Mouse (Mus musculus) bone marrow macrophage, adult 2 months (primary cell): ENCODE measurements around the gene Syk. TPM values are rescaled to one million over a fixed set of nuclear protein-coding genes. Genes with fewer than 3 reads are reported as not detected.

Experiments
- H3K27ac ChIP-seq: 2 replicates; pipeline ENCODE4 v1.5.1; 2012; ENCODE audit warnings: low read depth, low read length; ENCODE audit not compliant: insufficient read depth
- H3K4me1 ChIP-seq: 2 replicates; pipeline ENCODE4 v1.6.1; 2012; ENCODE audit warnings: low read length; ENCODE audit not compliant: control insufficient read depth, insufficient read depth
- H3K4me3 ChIP-seq: 2 replicates; pipeline ENCODE4 v1.5.1; 2012; ENCODE audit warnings: mild to moderate bottlenecking, low read length, moderate library complexity; ENCODE audit not compliant: insufficient read depth
- CTCF ChIP-seq: IDR thresholded peaks from 2 replicates; pipeline ENCODE4 v1.5.1; 2012; ENCODE audit warnings: low read depth, mild to moderate bottlenecking, low read length, moderate library complexity
- POLR2A ChIP-seq: IDR thresholded peaks from 2 replicates; pipeline ENCODE4 v1.6.1; 2012; ENCODE audit warnings: mild to moderate bottlenecking, low read depth, low read length, borderline replicate concordance
- polyA plus RNA-seq: library from polyadenylated mRNA; stranded (reverse); fragments of >200 nt; gene quantifications from 2 replicates; pipeline ENCODE4 v1.2.4, GENCODE M21; 2012; ENCODE audit not compliant: missing spikeins, insufficient read depth, insufficient read length

Syk gene
- polyA plus RNA-seq, 1 experiment: 184 TPM

DNA sequence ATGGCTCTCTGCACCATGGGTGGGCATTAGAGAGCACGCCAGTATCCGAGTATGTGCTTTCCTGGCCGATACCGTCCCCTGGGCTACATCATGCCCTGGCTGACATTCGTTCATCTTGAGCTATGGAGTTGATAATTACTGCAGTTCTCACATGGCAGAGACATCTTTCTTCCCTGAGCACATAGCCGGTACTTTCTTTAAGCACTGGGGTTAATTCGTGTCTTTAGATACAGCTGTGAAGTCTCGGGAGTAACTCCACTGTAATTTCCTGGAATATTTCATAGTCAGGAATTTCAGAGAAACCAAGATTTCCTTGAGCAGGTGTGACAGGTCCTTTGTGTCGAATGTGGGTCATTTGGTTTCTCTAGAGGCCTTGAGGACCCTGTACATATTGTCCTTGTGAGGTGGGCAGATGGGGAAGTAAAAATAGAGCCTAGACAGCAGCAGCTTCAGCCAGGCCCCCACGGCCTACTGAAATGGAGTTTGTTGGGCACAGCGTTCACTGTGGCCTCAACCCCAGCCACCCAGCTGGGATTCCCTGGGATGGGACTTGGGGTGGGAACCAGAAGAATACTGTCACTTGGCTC lies 14.2 kb downstream of the Syk start:
- TF ChIP-seq POLR2A (no peak), CTCF (no peak)
- peak overlapping the region; percentile 72 for H3K4me3 ChIP-seq
- H3K27ac ChIP-seq: peak overlapping the region; percentile 95
- H3K4me1 ChIP-seq: peaks cover 47% of the 10 kb centered on the region

DNA sequence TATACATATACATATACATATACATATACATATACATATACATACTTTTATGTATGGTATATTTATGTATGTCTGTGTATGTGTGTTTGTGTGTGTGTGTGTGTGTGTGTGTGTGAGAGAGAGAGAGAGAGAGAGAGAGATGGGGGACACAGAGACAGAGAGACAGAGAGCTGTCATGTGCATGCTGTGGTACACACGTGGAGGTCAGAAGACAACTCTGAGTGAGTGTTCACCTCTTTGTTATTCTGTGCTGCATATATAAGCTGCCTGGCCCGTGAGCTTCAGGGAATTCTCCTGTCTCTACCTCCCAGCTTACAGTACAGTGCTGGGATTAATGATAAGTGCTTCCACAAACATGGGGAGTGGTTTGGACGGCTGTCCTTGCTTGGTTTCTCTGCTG lies 15.3 kb downstream of the Syk start:
- TF ChIP-seq CTCF (no peak), POLR2A (no peak)
- H3K27ac ChIP-seq: no peak overlapping the region
- peak overlapping the region; percentile 16 for H3K4me3 ChIP-seq
- peaks cover 56% of the 10 kb centered on the region for H3K4me1 ChIP-seq

DNA sequence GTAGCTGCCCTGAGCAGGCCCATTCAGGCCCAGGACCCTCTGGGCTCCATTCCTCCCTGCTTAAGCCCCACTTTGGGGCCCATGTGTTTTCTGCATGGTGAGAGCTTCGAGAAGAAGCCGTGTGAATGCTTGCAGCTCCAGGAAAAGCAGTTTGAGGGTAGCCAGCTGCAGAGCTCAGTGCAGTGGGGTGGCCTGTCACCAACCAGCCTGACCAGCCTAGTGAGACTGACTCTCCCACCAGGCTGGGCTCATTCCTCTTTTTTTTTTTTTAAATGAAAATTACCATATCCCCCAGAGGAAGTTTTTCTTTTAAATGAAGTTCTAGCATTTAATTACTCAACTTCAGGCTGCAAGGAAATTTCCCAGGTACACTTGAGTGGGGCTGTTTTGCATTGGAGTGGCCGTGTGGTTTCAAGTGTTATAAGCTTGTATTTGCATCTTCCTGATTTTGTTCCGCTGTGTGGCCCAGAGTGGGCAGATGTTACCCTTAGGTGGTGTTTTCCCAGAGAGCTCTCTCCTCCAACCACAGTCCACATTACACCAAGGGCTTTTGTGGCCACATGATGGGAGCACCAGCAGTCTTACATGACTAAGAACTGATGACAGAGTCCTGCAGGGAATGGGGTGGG lies 17.2 kb downstream of the Syk start:
- peaks cover 64% of the 10 kb centered on the region for H3K4me1 ChIP-seq
- TF ChIP-seq POLR2A: no peak
- TF ChIP-seq CTCF: no peak
- peak overlapping the region; percentile 65 for H3K27ac ChIP-seq
- H3K4me3 ChIP-seq: no peak overlapping the region

DNA sequence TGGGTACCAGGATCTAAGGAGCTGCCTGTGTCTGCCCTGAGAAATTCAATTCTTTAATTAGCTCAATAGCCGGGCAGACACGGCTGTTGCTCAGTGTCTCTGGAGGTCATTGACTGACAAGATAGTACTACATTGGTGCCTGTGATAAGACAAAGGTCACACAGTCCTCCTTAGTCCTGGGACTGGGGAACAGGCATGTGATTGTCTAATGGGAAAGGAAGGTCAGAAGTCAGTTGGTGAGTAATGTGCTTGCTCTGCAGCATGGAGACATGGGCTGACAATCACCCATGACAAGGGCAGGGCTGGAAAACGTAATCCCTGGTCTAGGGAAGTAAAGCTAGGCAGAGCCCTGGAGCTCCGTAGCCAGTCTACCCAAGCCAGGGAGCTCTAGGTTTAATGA lies 19.8 kb downstream of the Syk start:
- Histone ChIP-seq H3K4me1 (peaks cover 59% of the 10 kb centered on the region), H3K27ac (peak overlapping the region; percentile 70), H3K4me3 (peak overlapping the region; percentile 42; the same call in 1 of the 2 replicates)
- TF ChIP-seq POLR2A (no peak), CTCF (no peak)

DNA sequence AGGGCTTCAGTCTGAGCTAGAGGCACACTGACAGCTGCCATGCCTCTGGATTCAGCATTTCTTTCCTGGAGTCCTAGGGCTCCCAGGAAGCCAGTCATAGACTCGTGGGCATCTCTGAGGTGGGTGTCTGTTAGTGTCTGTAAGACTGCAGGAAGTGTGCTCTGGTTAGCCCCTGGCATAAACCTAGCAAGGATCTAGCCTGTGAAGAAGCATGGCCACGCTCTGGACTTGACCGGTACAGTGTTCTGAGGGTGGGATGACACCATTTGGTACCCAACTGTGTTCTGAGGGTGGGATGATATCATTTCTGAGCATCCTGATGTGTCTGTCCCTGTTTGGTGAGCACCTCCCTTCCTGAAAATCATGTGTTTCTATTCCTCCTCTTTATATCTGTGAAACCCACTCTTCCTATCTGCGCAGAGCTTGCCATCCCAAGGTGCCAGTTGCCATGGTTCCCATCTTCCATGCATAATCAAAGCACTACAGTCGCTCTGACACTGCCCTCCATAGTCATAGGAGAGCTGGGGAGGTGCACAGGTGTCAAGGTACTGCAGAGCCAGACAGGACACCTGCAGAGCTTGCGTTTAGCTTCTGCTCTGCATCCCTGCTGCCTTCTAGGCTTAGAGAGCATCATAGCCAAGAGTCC lies 20.9 kb downstream of the Syk start:
- TF ChIP-seq CTCF (no peak), POLR2A (no peak)
- Histone ChIP-seq H3K4me3 (peak overlapping the region; percentile 42; the same call in 1 of the 2 replicates), H3K27ac (peak overlapping the region; percentile 70), H3K4me1 (peaks cover 52% of the 10 kb centered on the region)

DNA sequence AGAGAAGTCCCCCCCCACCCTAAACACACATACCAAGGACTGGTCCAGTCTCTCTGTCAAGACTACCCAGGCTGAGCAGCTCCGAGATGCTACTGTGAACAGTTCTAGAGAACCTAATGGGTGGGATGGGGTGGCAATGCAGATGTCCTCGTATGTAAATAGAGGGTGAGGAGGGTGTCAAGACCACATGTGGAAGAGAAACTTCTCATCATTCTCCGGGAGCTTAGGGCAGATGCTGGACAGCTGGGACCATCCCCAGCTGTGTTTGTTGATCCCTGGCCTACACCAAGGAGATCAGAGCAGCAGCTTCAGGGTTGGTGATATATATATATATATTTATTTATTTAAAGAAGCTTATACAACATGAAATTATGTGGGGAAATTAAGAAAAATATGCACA lies 22.0 kb downstream of the Syk start:
- H3K4me3 ChIP-seq: no peak overlapping the region
- H3K27ac ChIP-seq: no peak overlapping the region
- peaks cover 41% of the 10 kb centered on the region for H3K4me1 ChIP-seq
- TF ChIP-seq POLR2A (no peak), CTCF (no peak)

DNA sequence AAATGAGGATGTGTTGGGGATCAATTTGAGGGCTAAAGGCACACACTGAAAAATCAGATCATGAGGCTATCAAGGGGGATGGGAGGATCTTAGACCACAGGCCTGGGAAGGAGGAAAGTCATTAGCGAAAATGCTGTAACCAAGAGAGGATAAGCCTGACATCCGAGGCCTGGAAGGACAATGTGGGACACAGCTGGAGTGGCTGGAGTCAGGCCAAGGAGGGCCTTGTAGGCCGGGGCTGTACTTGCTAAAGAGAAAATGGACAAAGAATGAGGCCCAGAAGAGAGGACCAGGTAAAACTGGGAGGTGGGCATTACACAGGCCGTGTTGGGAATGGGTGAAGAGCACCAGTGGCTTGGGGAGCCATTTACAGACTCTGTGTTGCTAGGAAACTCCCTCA lies 22.9 kb downstream of the Syk start:
- peaks cover 42% of the 10 kb centered on the region for H3K4me1 ChIP-seq
- no peak overlapping the region for H3K4me3 ChIP-seq
- H3K27ac ChIP-seq: no peak overlapping the region
- no peak for TF ChIP-seq POLR2A
- no peak for TF ChIP-seq CTCF

DNA sequence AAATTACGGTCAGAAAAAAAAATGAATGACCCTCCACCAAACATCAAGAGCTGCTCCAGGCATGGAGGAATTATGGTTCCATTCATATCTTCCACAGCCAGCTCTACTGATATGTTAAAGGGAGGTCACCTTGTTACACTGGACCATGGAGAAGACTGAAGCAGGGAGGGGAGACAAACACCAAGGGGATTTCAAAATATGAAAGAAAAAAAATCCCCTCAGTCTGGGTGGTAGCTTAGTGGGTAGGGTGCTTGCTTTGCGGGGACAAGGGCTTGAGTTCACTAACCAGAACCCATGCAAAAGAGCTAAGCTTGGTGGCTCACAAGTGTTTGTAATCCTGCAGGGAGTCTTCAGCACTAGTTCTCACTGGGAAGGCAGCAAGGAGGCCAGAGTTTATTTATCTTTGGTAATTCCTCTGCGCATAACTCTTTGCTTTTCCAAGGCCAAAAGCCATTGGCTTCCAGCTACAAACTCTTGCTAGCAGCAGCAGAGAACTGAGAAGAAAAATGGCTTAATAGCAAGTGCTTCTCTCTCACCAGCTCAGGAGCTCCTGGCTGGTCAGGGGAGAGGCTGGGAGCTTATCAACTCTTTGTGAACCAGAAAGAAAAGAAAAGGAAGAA lies 23.8 kb downstream of the Syk start:
- no peak for TF ChIP-seq CTCF
- TF ChIP-seq POLR2A: no peak
- Histone ChIP-seq H3K4me3 (no peak overlapping the region), H3K27ac (no peak overlapping the region), H3K4me1 (peaks cover 33% of the 10 kb centered on the region)

DNA sequence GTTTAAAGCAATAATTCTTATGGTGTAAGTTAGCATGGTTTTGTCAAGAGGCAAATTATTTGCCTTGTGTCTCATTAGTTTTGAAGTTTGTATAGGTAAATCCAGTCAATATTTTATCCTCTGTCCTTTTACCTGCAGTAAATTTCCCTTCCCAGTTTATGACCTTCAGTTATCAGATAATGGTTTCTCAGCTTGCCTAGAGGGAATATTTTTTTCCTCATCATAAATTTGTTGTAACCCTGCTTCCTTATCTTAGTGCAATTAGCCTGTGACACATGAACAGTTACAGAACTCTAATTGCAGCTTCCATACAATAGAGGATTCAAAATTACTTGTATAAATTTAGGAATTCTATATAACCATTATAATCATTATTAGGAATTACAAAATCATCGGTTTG lies 25.0 kb downstream of the Syk start:
- no peak overlapping the region for H3K4me3 ChIP-seq
- TF ChIP-seq CTCF (no peak), POLR2A (no peak)
- peaks cover 25% of the 10 kb centered on the region for H3K4me1 ChIP-seq
- no peak overlapping the region for H3K27ac ChIP-seq

DNA sequence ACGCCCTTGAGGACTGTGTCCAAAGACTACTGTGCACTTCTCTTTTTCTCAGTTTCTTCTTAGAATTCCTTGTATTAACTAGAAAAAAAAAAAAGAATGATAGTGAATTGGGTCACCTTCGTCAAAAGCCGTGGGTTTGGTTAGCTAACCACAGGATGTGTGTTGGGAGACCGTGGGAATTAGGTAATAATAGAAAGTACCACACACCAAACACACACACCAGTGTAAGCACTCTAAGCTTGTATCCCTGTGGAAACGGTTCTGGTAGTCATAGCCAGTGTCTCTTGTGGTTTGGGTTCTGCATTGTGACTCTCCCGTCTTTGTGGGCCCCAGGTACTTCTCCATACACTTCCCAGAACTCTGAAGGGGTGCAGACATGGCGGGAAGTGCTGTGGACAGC lies 27.5 kb downstream of the Syk start:
- Histone ChIP-seq H3K4me3 (no peak overlapping the region), H3K27ac (no peak overlapping the region), H3K4me1 (peaks cover 21% of the 10 kb centered on the region)
- TF ChIP-seq POLR2A (no peak), CTCF (no peak)

DNA sequence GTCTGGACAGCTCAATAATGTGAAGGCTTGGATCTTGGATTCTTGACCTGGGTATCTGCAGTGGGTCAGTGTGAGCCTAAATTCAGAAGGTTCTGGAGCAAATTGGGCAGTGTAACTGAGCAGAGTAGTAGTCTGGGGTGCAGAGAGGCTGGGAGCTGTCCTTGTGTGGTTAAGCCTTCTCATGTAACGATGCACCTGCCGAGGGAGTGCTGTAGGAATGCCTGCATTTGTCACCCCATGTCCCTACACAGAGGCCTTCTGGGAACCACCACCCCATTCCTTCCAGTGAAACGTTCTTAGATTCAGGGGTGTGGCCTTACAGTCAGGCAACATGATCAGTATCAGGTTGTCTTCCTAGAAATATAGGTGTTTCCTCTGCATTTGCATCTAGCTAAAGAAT lies 30.3 kb downstream of the Syk start:
- H3K4me1 ChIP-seq: peaks cover 49% of the 10 kb centered on the region
- TF ChIP-seq POLR2A: no peak
- no peak for TF ChIP-seq CTCF

More for the DNA sequence above, 30.3 kb downstream of the Syk start:
- no peak overlapping the region for H3K27ac ChIP-seq
- no peak overlapping the region for H3K4me3 ChIP-seq
